Mouse (Mus musculus): ENCODE measurements around the gene Eef1akmt2. TPM values are rescaled to one million over a fixed set of nuclear protein-coding genes. Genes with fewer than 3 reads are reported as not detected.

Eef1akmt2 gene
- total RNA-seq, 4 experiments from 2014 or later: 4.6 to 9.0 (median 5.9) TPM

GRCm38 (mm10) chr7:132790447-132791219 lies 61.8 kb downstream of the Eef1akmt2 start:
- DNase-seq (ENCODE audit: low spot score in 2 of 2): no peak

DNA sequence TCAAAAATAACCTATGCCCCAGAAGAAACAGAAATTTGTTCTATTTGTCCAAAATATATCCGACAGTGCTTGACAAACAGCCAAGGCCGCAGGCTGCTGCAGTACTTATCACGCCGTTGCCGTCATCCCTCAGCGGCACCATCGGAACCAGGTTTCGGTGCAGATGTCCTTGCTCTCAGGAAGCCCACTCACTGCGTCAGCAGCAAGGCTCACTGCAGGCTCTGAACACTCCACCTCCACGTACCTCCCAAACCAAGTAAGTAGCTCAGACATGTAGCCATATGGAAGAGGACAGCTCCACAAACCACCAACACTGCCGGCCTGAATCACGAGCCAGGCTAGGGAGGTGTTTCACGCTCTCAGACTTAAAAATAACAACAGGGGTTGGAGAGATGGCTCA lies 63.6 kb downstream of the Eef1akmt2 start:
- no peak for DNase-seq (ENCODE audit: low spot score in 2 of 2)

- no peak for DNase-seq (ENCODE audit: low spot score in 2 of 2)
Observed at GRCm38 (mm10) chr7:132787496-132788190, 64.8 kb downstream of the Eef1akmt2 start.

DNA sequence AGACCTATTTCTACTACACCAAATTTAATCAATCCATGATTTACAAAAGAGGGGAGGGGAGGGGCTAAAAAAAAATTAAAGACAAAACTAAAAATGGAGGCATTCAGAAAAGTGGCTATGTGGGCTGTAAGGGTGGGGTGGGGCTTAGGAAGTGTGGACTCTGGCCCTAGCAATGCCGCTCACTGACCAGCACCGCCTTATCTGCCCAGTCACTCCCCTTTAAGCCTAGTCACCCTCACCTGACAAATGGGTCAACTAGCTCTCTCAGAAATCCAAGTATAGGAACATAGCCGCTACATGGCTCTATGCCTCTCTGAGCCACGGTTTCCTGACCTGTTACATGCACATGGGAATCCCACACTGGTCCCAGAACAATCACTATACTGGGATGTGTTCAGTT lies 65.5 kb downstream of the Eef1akmt2 start:
- no peak for DNase-seq (ENCODE audit: low spot score in 2 of 2)

GRCm38 (mm10) chr7:132786522-132786921 lies 66.0 kb downstream of the Eef1akmt2 start:
- DNase-seq (ENCODE audit: low spot score in 2 of 2): no peak

- DNase-seq (ENCODE audit: low spot score in 2 of 2): no peak
Observed at GRCm38 (mm10) chr7:132786011-132786410, 66.5 kb downstream of the Eef1akmt2 start.

- no peak for DNase-seq (ENCODE audit: low spot score in 2 of 2)
Observed at GRCm38 (mm10) chr7:132784101-132784500, 68.4 kb downstream of the Eef1akmt2 start.

DNA sequence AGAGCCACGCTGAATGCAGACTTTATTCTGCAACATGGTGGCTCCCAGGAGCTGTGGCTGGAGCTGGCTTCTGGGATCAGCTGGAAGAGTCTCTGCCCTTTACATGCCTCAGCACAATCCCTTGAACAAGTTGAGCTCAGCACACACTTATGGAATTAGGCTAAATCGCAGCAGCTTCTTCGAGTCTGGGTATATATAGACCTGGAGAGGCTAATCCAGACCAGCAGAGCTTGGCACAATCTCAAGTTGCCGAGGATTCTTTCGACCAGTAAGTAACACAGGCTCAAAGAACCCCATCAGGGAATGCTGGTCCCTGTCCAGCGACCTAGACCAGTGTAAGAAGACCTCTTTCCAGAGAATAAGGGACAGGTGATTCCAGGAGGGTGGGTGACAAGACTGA lies 70.6 kb downstream of the Eef1akmt2 start:
- peak in 1 of 2 experiments; percentile 61 for DNase-seq (ENCODE audit: low spot score in 2 of 2)

DNA sequence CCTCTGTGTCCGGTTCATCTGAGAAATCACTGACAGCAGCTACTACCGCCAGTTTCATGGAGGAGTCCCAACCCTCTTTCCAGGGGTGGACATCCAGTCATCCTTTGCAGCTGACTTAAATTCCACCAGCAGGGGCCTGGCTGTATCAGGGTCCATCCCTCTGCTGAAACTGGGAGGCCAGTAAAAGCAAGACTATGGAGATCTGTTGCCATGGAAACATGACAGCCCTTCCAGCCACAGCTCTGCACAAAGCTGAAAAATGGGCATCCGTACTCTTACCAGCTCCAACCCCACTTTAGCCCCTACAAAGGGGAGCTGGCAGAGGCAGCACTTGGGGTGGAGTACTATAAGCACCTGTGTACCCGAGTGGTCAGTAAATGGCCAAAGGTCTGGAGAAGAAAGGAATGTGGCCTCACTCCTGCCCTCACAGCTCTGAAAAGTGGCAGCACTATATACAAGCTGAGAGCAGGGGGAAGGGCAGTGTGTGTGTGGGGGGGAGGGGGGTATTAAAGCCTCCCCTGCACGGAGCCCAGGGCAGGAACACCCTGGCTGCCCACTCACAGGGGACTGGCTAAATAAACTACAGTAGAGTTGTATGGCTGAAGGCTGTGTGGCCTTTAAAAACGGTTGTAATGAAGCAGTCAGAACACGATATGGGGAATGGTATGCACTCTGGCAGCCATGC lies 71.2 kb downstream of the Eef1akmt2 start:
- DNase-seq (ENCODE audit: low spot score in 2 of 2): no peak

DNA sequence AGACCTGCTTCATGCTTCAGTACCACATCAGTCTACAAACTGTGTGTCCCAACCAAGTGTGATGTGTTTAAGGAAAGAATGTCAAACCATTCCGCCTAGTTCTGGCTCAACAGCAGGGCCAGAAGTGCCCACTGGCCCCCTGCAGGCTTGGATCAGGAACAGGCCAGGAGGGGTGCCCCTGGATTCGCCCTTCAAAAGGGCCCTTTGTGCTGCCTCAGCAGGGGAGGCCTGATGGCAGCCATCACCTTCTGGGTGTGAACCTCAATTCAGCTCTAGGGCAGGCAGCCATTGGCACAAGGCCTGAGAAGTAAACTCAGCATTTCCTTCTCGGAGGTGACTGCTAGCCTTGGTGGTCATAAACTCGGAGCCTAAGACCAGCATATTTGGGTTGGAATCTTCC lies 71.9 kb downstream of the Eef1akmt2 start:
- DNase-seq (ENCODE audit: low spot score in 2 of 2): peak in 1 of 2 experiments; percentile 54

GRCm38 (mm10) chr7:132778630-132779029 lies 73.8 kb downstream of the Eef1akmt2 start:
- no peak for DNase-seq (ENCODE audit: low spot score in 2 of 2)

DNA sequence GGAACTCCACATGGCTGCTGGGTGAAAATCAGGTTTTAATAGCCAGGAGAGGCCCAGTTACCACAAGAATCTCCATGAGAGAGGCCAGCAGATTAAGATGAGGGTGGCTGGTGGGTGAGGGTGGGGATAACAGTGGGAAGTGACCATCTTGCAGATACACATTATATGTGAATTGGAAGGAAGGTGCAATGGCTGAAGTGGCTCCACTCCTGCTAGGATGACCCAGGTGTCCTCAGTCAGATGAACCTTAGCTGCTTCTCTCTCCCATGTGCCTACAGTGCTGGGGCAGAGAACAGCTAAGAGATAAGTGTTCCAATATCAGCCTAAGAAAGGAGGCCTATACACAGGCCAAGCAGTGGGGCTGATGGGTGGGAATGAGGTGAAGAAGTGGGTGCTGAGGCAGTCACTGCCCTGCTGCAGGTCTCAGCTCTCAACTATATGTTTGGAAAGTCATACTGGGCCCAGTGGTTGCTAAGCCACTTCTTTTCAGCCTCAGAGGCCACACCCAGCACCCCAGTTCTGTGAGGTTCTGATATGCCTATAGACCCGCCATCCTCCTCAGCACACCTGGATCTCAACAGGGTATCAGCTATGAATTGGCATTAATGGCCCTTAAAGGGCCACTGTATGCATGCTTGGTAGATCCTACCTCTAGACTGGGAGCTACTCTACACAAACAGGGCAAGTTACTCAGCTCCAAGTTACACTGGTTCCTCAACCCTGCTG lies 74.6 kb downstream of the Eef1akmt2 start:
- no peak for DNase-seq (ENCODE audit: low spot score in 2 of 2)

Other genes with a start within 250 kb of the Eef1akmt2 start
- 10 to 100 TPM; 12.5 to 17.2 (median 14.5) TPM for gene Lhpp, start 242.0 kb downstream of the Eef1akmt2 start, total RNA-seq (2022)
- 10 to 100 TPM; 17.4 to 31.8 (median 21.1) TPM for gene Fam53b, start 38.8 kb downstream of the Eef1akmt2 start, total RNA-seq (2022)
- gene Abraxas2, start 6.6 kb upstream of the Eef1akmt2 start, total RNA-seq (2022): 10 to 100 TPM; 21.9 to 24.0 (median 22.7) TPM
- 10 to 100 TPM; 55.7 to 67.7 (median 59.6) TPM for gene Zranb1, start 78.5 kb upstream of the Eef1akmt2 start, total RNA-seq (2022)